Mouse (Mus musculus): ENCODE results near the gene Efcab9. TPM values are rescaled to one million over a fixed set of nuclear protein-coding genes. Genes with fewer than 3 reads are reported as not detected.
"Not testable (repeated sequence)": the region's sequence is repeated elsewhere in the genome, so short reads cannot be mapped to it uniquely, and the experiment has no call there.

Efcab9 gene
- polyA plus RNA-seq, 1 experiment from 2014 or later: not detected

- no peaks in the 10 kb centered on the region for H3K27me3 ChIP-seq (ENCODE audit: control insufficient read depth, insufficient read depth, low read length)
- no peaks in the 10 kb centered on the region for H3K4me1 ChIP-seq (ENCODE audit: control insufficient read depth, insufficient read depth, low read length)
- no peaks in the 10 kb centered on the region for H3K9me3 ChIP-seq (ENCODE audit: control insufficient read depth, low read length)
- no peak overlapping the region for H3K27ac ChIP-seq (replicated peaks; ENCODE audit: low read depth, low read length)
- 85% methylated on average over 11 of the region's 11 CpGs for WGBS
- DNase-seq (ENCODE audit: low spot score) (no peak), ATAC-seq (ENCODE audit: insufficient number of reproducible peaks, low FRiP score, low TSS enrichment, low read depth) (no peak)
- no peak overlapping the region for H3K9ac ChIP-seq (ENCODE audit: low read length)
- no peaks in the 10 kb centered on the region for H3K36me3 ChIP-seq (ENCODE audit: control insufficient read depth, insufficient read depth, low read length)
- no peak overlapping the region for H3K4me3 ChIP-seq (ENCODE audit: low read depth, low read length)
- no peak overlapping the region for H3K4me2 ChIP-seq (ENCODE audit: low read depth, severe bottlenecking)
Observed at GRCm38 (mm10) chr11:32524122-32524920, 7.6 kb downstream of the Efcab9 start.

- H3K4me2 ChIP-seq (ENCODE audit: low read depth, severe bottlenecking): no peak overlapping the region
- DNase-seq (ENCODE audit: low spot score) (no peak), ATAC-seq (ENCODE audit: insufficient number of reproducible peaks, low FRiP score, low TSS enrichment, low read depth) (no peak)
- no peaks in the 10 kb centered on the region for H3K27me3 ChIP-seq (ENCODE audit: control insufficient read depth, insufficient read depth, low read length)
- no peaks in the 10 kb centered on the region for H3K36me3 ChIP-seq (ENCODE audit: control insufficient read depth, insufficient read depth, low read length)
- WGBS: 63% methylated on average over 2 of the region's 2 CpGs
- no peaks in the 10 kb centered on the region for H3K9me3 ChIP-seq (ENCODE audit: control insufficient read depth, low read length)
- H3K4me3 ChIP-seq (ENCODE audit: low read depth, low read length): no peak overlapping the region
- no peak overlapping the region for H3K9ac ChIP-seq (ENCODE audit: low read length)
- H3K27ac ChIP-seq (replicated peaks; ENCODE audit: low read depth, low read length): no peak overlapping the region
- no peaks in the 10 kb centered on the region for H3K4me1 ChIP-seq (ENCODE audit: control insufficient read depth, insufficient read depth, low read length)
Observed at GRCm38 (mm10) chr11:32521246-32521645, 10.6 kb downstream of the Efcab9 start.

GRCm38 (mm10) chr11:32519354-32519753 lies 12.5 kb downstream of the Efcab9 start:
- H3K27ac ChIP-seq (replicated peaks; ENCODE audit: low read depth, low read length): no peak overlapping the region
- DNase-seq (ENCODE audit: low spot score): no peak
- H3K27me3 ChIP-seq (ENCODE audit: control insufficient read depth, insufficient read depth, low read length): no peaks in the 10 kb centered on the region
- no peaks in the 10 kb centered on the region for H3K9me3 ChIP-seq (ENCODE audit: control insufficient read depth, low read length)
- no peak overlapping the region for H3K9ac ChIP-seq (ENCODE audit: low read length)
- H3K4me2 ChIP-seq (ENCODE audit: low read depth, severe bottlenecking): no peak overlapping the region
- no peaks in the 10 kb centered on the region for H3K4me1 ChIP-seq (ENCODE audit: control insufficient read depth, insufficient read depth, low read length)
- no peaks in the 10 kb centered on the region for H3K36me3 ChIP-seq (ENCODE audit: control insufficient read depth, insufficient read depth, low read length)
- ATAC-seq (ENCODE audit: insufficient number of reproducible peaks, low FRiP score, low TSS enrichment, low read depth): no peak
- WGBS: 89% methylated on average over 1 of the region's 1 CpGs
- no peak overlapping the region for H3K4me3 ChIP-seq (ENCODE audit: low read depth, low read length)

GRCm38 (mm10) chr11:32518770-32519169 lies 13.1 kb downstream of the Efcab9 start:
- Histone ChIP-seq H3K9me3 (ENCODE audit: control insufficient read depth, low read length) (no peaks in the 10 kb centered on the region), H3K4me1 (ENCODE audit: control insufficient read depth, insufficient read depth, low read length) (no peaks in the 10 kb centered on the region), H3K9ac (ENCODE audit: low read length) (no peak overlapping the region), H3K27ac (replicated peaks; ENCODE audit: low read depth, low read length) (no peak overlapping the region), H3K36me3 (ENCODE audit: control insufficient read depth, insufficient read depth, low read length) (no peaks in the 10 kb centered on the region), H3K4me2 (ENCODE audit: low read depth, severe bottlenecking) (no peak overlapping the region), H3K4me3 (ENCODE audit: low read depth, low read length) (no peak overlapping the region), H3K27me3 (ENCODE audit: control insufficient read depth, insufficient read depth, low read length) (no peaks in the 10 kb centered on the region)
- ATAC-seq (ENCODE audit: insufficient number of reproducible peaks, low FRiP score, low TSS enrichment, low read depth): no peak
- DNase-seq (ENCODE audit: low spot score): no peak
- 91% methylated on average over 4 of the region's 4 CpGs for WGBS

- Histone ChIP-seq H3K27ac (replicated peaks; ENCODE audit: low read depth, low read length) (no peak overlapping the region), H3K4me3 (ENCODE audit: low read depth, low read length) (no peak overlapping the region), H3K9ac (ENCODE audit: low read length) (no peak overlapping the region), H3K36me3 (ENCODE audit: control insufficient read depth, insufficient read depth, low read length) (no peaks in the 10 kb centered on the region), H3K27me3 (ENCODE audit: control insufficient read depth, insufficient read depth, low read length) (no peaks in the 10 kb centered on the region), H3K4me2 (ENCODE audit: low read depth, severe bottlenecking) (no peak overlapping the region), H3K4me1 (ENCODE audit: control insufficient read depth, insufficient read depth, low read length) (no peaks in the 10 kb centered on the region), H3K9me3 (ENCODE audit: control insufficient read depth, low read length) (no peaks in the 10 kb centered on the region)
- no peak for DNase-seq (ENCODE audit: low spot score)
- WGBS: 89% methylated on average over 8 of the region's 8 CpGs
- ATAC-seq (ENCODE audit: insufficient number of reproducible peaks, low FRiP score, low TSS enrichment, low read depth): no peak
Observed at GRCm38 (mm10) chr11:32516916-32517712, 14.8 kb downstream of the Efcab9 start.

GRCm38 (mm10) chr11:32516091-32516490 lies 15.8 kb downstream of the Efcab9 start:
- Histone ChIP-seq H3K27me3 (ENCODE audit: control insufficient read depth, insufficient read depth, low read length) (no peaks in the 10 kb centered on the region), H3K36me3 (ENCODE audit: control insufficient read depth, insufficient read depth, low read length) (no peaks in the 10 kb centered on the region), H3K27ac (replicated peaks; ENCODE audit: low read depth, low read length) (no peak overlapping the region), H3K4me1 (ENCODE audit: control insufficient read depth, insufficient read depth, low read length) (no peaks in the 10 kb centered on the region), H3K4me3 (ENCODE audit: low read depth, low read length) (no peak overlapping the region), H3K4me2 (ENCODE audit: low read depth, severe bottlenecking) (no peak overlapping the region), H3K9ac (ENCODE audit: low read length) (no peak overlapping the region), H3K9me3 (ENCODE audit: control insufficient read depth, low read length) (no peaks in the 10 kb centered on the region)
- 95% methylated on average over 12 of the region's 12 CpGs for WGBS
- DNase-seq (ENCODE audit: low spot score): no peak
- no peak for ATAC-seq (ENCODE audit: insufficient number of reproducible peaks, low FRiP score, low TSS enrichment, low read depth)

- H3K9me3 ChIP-seq (ENCODE audit: control insufficient read depth, low read length); H3K27ac ChIP-seq (replicated peaks; ENCODE audit: low read depth, low read length); H3K9ac ChIP-seq (ENCODE audit: low read length); H3K27me3 ChIP-seq (ENCODE audit: control insufficient read depth, insufficient read depth, low read length); H3K4me2 ChIP-seq (ENCODE audit: low read depth, severe bottlenecking); H3K4me1 ChIP-seq (ENCODE audit: control insufficient read depth, insufficient read depth, low read length); ATAC-seq (ENCODE audit: insufficient number of reproducible peaks, low FRiP score, low TSS enrichment, low read depth); DNase-seq (ENCODE audit: low spot score); H3K36me3 ChIP-seq (ENCODE audit: control insufficient read depth, insufficient read depth, low read length); H3K4me3 ChIP-seq (ENCODE audit: low read depth, low read length): not testable (repeated sequence)
- 88% methylated on average over 5 of the region's 5 CpGs for WGBS
Observed at GRCm38 (mm10) chr11:32514853-32515252, 17.0 kb downstream of the Efcab9 start.

- Histone ChIP-seq H3K9me3 (ENCODE audit: control insufficient read depth, low read length) (no peaks in the 10 kb centered on the region), H3K27me3 (ENCODE audit: control insufficient read depth, insufficient read depth, low read length) (no peaks in the 10 kb centered on the region), H3K4me2 (ENCODE audit: low read depth, severe bottlenecking) (no peak overlapping the region), H3K9ac (ENCODE audit: low read length) (no peak overlapping the region), H3K4me3 (ENCODE audit: low read depth, low read length) (no peak overlapping the region), H3K4me1 (ENCODE audit: control insufficient read depth, insufficient read depth, low read length) (no peaks in the 10 kb centered on the region), H3K27ac (replicated peaks; ENCODE audit: low read depth, low read length) (no peak overlapping the region), H3K36me3 (ENCODE audit: control insufficient read depth, insufficient read depth, low read length) (no peaks in the 10 kb centered on the region)
- no peak for ATAC-seq (ENCODE audit: insufficient number of reproducible peaks, low FRiP score, low TSS enrichment, low read depth)
- 62% methylated on average over 1 of the region's 1 CpGs for WGBS
- no peak for DNase-seq (ENCODE audit: low spot score)
Observed at GRCm38 (mm10) chr11:32510930-32511329, 21.0 kb downstream of the Efcab9 start.
